Mouse (Mus musculus): Measurements from ENCODE around the gene Fer1l4. TPM values are rescaled to one million over a fixed set of nuclear protein-coding genes. Genes with fewer than 3 reads are reported as not detected.

Fer1l4 gene
- not detected in 2 replicates for polyA plus RNA-seq (2015; fragmentation: Nextera tagmentation; extraction: Ambion mirVana)

DNA sequence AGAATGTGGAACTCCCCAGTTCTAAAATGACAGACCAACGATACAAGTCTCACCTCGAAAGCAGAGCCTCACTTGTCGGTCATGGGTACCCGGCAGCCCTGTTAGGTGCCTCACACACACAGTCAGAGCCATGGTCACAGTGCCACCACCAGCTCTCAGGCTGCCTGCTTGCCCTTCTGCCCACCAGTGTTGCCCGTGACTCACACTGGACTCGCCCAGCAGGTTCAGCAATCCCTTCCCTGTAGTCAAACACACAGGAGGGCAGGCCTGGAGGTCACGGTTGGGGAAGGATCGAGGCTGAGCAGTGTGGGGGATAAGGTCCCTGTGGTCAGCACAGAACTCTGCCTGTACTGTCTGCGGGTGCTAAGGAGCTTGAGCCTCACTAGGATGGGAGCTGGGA, at the start of gene Fer1l4:
TSS of gene Fer1l4 (minus strand) at position 132 of the 400 bp plus-strand sequence.

GRCm38 (mm10) chr2:156065099-156066041, 12.6 kb upstream of the Fer1l4 start, which contains the start of gene Spag4:
TSS of gene Spag4 (plus strand) at chr2:156065175.

DNA sequence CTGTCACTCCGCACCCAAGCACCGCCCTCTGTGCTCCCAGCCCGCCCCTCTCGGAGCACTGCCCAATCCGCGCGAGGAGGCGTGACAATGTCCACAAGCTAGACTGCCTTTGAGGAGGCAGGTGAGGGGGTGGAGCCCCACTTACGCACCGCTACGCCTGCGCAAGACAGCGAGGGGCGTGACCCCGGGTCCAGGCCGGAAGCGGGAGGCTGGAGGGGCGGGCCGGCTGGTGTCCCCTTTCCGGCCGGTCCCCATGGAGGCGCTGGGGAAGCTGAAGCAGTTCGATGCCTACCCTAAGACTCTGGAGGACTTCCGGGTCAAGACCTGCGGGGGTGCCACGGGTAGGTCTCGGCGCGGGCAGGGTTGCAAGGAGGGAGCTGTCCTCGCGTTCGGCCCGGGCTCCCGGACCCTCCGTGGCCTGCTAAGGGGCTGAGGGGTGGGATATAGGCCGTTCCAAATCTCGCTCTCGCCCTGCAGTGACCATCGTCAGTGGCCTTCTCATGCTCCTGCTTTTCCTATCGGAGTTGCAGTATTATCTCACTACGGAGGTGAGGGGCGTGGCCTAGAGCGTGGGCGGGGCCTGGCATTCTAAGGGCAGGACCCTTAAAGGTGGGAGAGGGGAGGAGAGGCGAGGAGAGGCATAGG, 44.7 kb downstream of the Fer1l4 start, which contains the start of the genes 6430550D23Rik and Ergic3:
TSS of gene 6430550D23Rik (minus strand) at position 90 of the 645 bp plus-strand sequence.
TSS of gene Ergic3 (plus strand) at position 158 of the 645 bp plus-strand sequence.

Other genes with a start within 250 kb of the Fer1l4 start
- 15.3 and 20.0 TPM in 2 replicates for gene BC029722, start 233.5 kb downstream of the Fer1l4 start, polyA plus RNA-seq (2015; fragmentation: Nextera tagmentation; extraction: Ambion mirVana)
- 107 and 121 TPM in 2 replicates for gene Eif6, start 226.0 kb downstream of the Fer1l4 start, polyA plus RNA-seq (2015; fragmentation: Nextera tagmentation; extraction: Ambion mirVana)
- 0.04 and 0.18 TPM in 2 replicates for gene Fam83c, start 218.1 kb downstream of the Fer1l4 start, polyA plus RNA-seq (2015; fragmentation: Nextera tagmentation; extraction: Ambion mirVana)
- gene Uqcc1, start 122.6 kb downstream of the Fer1l4 start, polyA plus RNA-seq (2015; fragmentation: Nextera tagmentation; extraction: Ambion mirVana): 73.2 and 74.7 TPM in 2 replicates
- not detected in 2 replicates for gene Gm15557, start 112.2 kb downstream of the Fer1l4 start, polyA plus RNA-seq (2015; fragmentation: Nextera tagmentation; extraction: Ambion mirVana)
- 0.10 and 0.35 TPM in 2 replicates for gene Gdf5, start 107.6 kb downstream of the Fer1l4 start, polyA plus RNA-seq (2015; fragmentation: Nextera tagmentation; extraction: Ambion mirVana)
- 4.7 and 5.8 TPM in 2 replicates for gene Cep250, start 96.5 kb downstream of the Fer1l4 start, polyA plus RNA-seq (2015; fragmentation: Nextera tagmentation; extraction: Ambion mirVana)
- gene 6430550D23Rik, start 45.0 kb downstream of the Fer1l4 start, polyA plus RNA-seq (2015; fragmentation: Nextera tagmentation; extraction: Ambion mirVana): 0.67 and 1.0 TPM in 2 replicates
- gene Ergic3, start 44.9 kb downstream of the Fer1l4 start, polyA plus RNA-seq (2015; fragmentation: Nextera tagmentation; extraction: Ambion mirVana): 83.9 and 102 TPM in 2 replicates
- 0.41 and 1.0 TPM in 2 replicates for gene Spag4, start 12.2 kb upstream of the Fer1l4 start, polyA plus RNA-seq (2015; fragmentation: Nextera tagmentation; extraction: Ambion mirVana)
- 16.6 and 17.6 TPM in 2 replicates for gene Cpne1, start 59.0 kb upstream of the Fer1l4 start, polyA plus RNA-seq (2015; fragmentation: Nextera tagmentation; extraction: Ambion mirVana)
- 7.7 and 8.2 TPM in 2 replicates for gene Rbm12, start 59.0 kb upstream of the Fer1l4 start, polyA plus RNA-seq (2015; fragmentation: Nextera tagmentation; extraction: Ambion mirVana)
- gene Gm28036, start 74.1 kb upstream of the Fer1l4 start, polyA plus RNA-seq (2015; fragmentation: Nextera tagmentation; extraction: Ambion mirVana): 5.9 and 6.4 TPM in 2 replicates
- gene Romo1, start 91.1 kb upstream of the Fer1l4 start, polyA plus RNA-seq (2015; fragmentation: Nextera tagmentation; extraction: Ambion mirVana): 401 and 417 TPM in 2 replicates
- gene Nfs1, start 91.2 kb upstream of the Fer1l4 start, polyA plus RNA-seq (2015; fragmentation: Nextera tagmentation; extraction: Ambion mirVana): 47.7 and 53.0 TPM in 2 replicates
- gene Rbm39, start 127.3 kb upstream of the Fer1l4 start, polyA plus RNA-seq (2015; fragmentation: Nextera tagmentation; extraction: Ambion mirVana): 303 and 306 TPM in 2 replicates
- gene Phf20, start 143.5 kb upstream of the Fer1l4 start, polyA plus RNA-seq (2015; fragmentation: Nextera tagmentation; extraction: Ambion mirVana): 25.3 and 31.9 TPM in 2 replicates

Measured in skeletal muscle tissue, postnatal 0 days (tissue).